Mouse (Mus musculus) kidney, embryonic 16.5 days (tissue): ENCODE measurements around the gene Lsamp. TPM values are rescaled to one million over a fixed set of nuclear protein-coding genes. Genes with fewer than 3 reads are reported as not detected.
A peak's percentile ranks its signal among the peaks of the same experiment; 100 is the strongest.

Experiments
- ATAC-seq: fragments of 200-750 bp; cut with Nextera tagmentation; 2 replicates; pipeline ENCODE4 v1.8.0; 2017; ENCODE audit warnings: moderate TSS enrichment; ENCODE audit not compliant: low FRiP score, low TSS enrichment
- H3K27ac ChIP-seq: fragments of 300-500 bp; sonication (generic); 2 replicates; pipeline ENCODE4 v1.5.1; 2014; ENCODE audit warnings: low read length
- H3K27me3 ChIP-seq: fragments of 300-500 bp; sonication (generic); 2 replicates; pipeline ENCODE4 v1.6.1; 2014; ENCODE audit warnings: low read length, control low read depth, mixed read lengths; ENCODE audit not compliant: insufficient read depth
- H3K36me3 ChIP-seq: fragments of 300-500 bp; sonication (generic); 2 replicates; pipeline ENCODE4 v1.6.1; 2014; ENCODE audit warnings: low read length, control low read depth, mixed read lengths; ENCODE audit not compliant: insufficient read depth
- H3K4me1 ChIP-seq: fragments of 300-500 bp; sonication (generic); 2 replicates; pipeline ENCODE4 v1.6.1; 2014; ENCODE audit warnings: low read length, control low read depth, mixed read lengths; ENCODE audit not compliant: insufficient read depth
- H3K4me2 ChIP-seq: fragments of 300-500 bp; sonication (generic); replicated peaks from 2 replicates; pipeline ENCODE4 v1.6.1; 2014; ENCODE audit warnings: low read depth, low read length
- H3K4me3 ChIP-seq: fragments of 300-500 bp; sonication (generic); 2 replicates; pipeline ENCODE4 v1.5.1; 2014; ENCODE audit warnings: mild to moderate bottlenecking, low read length
- H3K9ac ChIP-seq: fragments of 300-500 bp; sonication (generic); replicated peaks from 2 replicates; pipeline ENCODE4 v1.6.1; 2014; ENCODE audit warnings: low read length
- H3K9me3 ChIP-seq: fragments of 300-500 bp; sonication (generic); 2 replicates; pipeline ENCODE4 v1.6.1; 2016; ENCODE audit warnings: low read length, control low read depth
- WGBS: fragments of 180-500 bp; shearing (Covaris S2); extraction: QIAGEN DNeasy Blood & Tissue Kit; methylation state at CpG from one replicate; pipeline ENCODE4 v1.1.7; 2014; 5-methylcytosine and 5-hydroxymethylcytosine counted together
- polyA plus RNA-seq: library from polyadenylated mRNA; unstranded; fragments of >200 nt; fragmentation: Nextera tagmentation; extraction: Ambion mirVana; gene quantifications from 2 replicates; pipeline ENCODE4 v1.2.1, GENCODE M21; 2015

The Lsamp gene
- polyA plus RNA-seq, 1 experiment from 2014 or later, result 3.4 TPM

DNA sequence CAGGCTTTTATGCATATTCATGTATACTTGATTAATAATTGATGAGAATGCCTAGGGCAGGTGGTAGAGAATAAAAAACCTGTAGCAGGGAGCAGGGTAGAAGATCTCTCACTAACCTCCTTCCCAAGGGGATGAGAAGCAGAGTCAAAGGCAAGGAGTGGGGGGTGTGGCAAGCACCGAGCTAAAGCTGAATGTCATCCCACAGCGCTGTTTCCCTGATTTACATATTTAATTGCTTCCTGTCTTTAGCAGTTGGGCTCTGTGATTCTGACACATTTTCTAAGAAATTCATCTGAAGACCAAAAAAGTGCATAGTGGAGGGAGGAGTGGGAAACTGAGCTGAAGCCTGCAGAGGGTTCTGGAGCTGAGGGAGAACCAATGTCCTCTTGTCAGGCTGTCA is 708.1 kb downstream of the Lsamp start:
- Histone ChIP-seq H3K9ac (no peak overlapping the region), H3K4me3 (no peak overlapping the region), H3K4me1 (0 out of 2 replicates have a peak, but pooled peaks cover 2% of the 10 kb centered on the region), H3K4me2 (no peak overlapping the region), H3K36me3 (no peaks in the 10 kb centered on the region), H3K27me3 (no peaks in the 10 kb centered on the region), H3K27ac (no peak overlapping the region), H3K9me3 (no peaks in the 10 kb centered on the region)
- WGBS, result 15% methylated on average over 2 of the region's 2 CpGs
- ATAC-seq, result no peak

GRCm38 (mm10) chr16:40697253-40697652 is 713.1 kb downstream of the Lsamp start:
- Histone ChIP-seq H3K27me3 (no peaks in the 10 kb centered on the region), H3K27ac (no peak overlapping the region), H3K9me3 (no peaks in the 10 kb centered on the region), H3K9ac (no peak overlapping the region), H3K4me1 (0 out of 2 replicates have a peak, but pooled peaks cover 2% of the 10 kb centered on the region), H3K4me3 (no peak overlapping the region), H3K4me2 (no peak overlapping the region), H3K36me3 (no peaks in the 10 kb centered on the region)
- peak; percentile 23; the same call in 1 of the 2 replicates for ATAC-seq
- 37% methylated on average over 3 of the region's 3 CpGs for WGBS

- Histone ChIP-seq H3K4me1 (no peaks in the 10 kb centered on the region), H3K36me3 (no peaks in the 10 kb centered on the region)
These were observed 724.4 kb downstream of the Lsamp start for GRCm38 (mm10) chr16:40708558-40708957.

DNA sequence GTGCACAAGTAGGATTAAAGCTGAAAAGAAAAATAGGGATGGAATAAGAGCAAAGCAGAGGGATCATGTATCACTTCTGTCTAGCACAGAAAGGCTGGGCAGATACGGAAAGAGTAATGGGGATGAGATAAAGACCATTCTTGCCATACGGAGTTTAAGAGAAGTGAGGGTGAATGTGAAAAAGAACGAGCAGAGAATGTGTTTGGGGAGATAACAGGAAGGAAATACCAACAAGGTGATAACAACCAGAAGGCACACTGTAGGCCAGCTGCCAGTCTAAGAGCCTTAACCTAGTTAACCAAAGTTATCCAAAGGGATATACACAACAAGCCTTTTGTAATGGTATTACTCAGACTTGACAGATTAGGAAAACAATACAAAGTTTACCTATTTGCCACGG is 725.4 kb downstream of the Lsamp start:
- Histone ChIP-seq H3K4me1 (no peaks in the 10 kb centered on the region), H3K4me3 (no peak overlapping the region), H3K4me2 (no peak overlapping the region), H3K27ac (no peak overlapping the region), H3K9me3 (no peaks in the 10 kb centered on the region), H3K9ac (no peak overlapping the region), H3K27me3 (no peaks in the 10 kb centered on the region), H3K36me3 (no peaks in the 10 kb centered on the region)
- WGBS, result 41% methylated on average over 4 of the region's 4 CpGs
- no peak for ATAC-seq

More at GRCm38 (mm10) chr16:40708558-40708957, 724.4 kb downstream of the Lsamp start:
- Histone ChIP-seq H3K9me3 (no peaks in the 10 kb centered on the region), H3K4me2 (no peak overlapping the region), H3K27ac (no peak overlapping the region), H3K4me3 (no peak overlapping the region), H3K9ac (no peak overlapping the region), H3K27me3 (no peaks in the 10 kb centered on the region)
- no peak for ATAC-seq
- 66% methylated on average over 2 of the region's 2 CpGs for WGBS

- Histone ChIP-seq H3K9ac (no peak overlapping the region), H3K9me3 (no peaks in the 10 kb centered on the region), H3K4me3 (no peak overlapping the region), H3K4me2 (no peak overlapping the region), H3K27me3 (no peaks in the 10 kb centered on the region), H3K27ac (no peak overlapping the region), H3K36me3 (no peaks in the 10 kb centered on the region), H3K4me1 (no peaks in the 10 kb centered on the region)
- WGBS, result 78% methylated on average over 3 of the region's 3 CpGs
- no peak for ATAC-seq
These were observed 725.9 kb downstream of the Lsamp start for GRCm38 (mm10) chr16:40710068-40710467.

DNA sequence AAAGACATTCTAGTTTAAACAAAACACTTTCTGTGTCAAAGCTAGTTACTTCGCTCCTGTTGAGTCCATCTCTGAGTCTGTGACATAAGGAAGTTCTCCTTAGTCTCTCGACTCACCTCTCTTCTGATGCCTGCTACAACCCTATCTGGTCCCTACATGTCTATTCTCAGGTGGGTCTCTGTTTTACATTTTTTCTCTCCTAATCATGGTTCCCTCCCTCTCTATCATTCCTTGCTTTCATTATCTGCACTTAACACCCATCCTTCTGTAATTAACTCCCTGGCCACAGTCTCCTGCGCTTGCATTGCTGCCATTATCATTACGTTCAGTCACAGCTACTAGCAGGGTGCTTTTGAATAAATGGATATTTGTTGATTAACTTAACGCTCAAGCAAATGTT is 726.3 kb downstream of the Lsamp start:
- H3K4me2 ChIP-seq, result no peak overlapping the region

DNA sequence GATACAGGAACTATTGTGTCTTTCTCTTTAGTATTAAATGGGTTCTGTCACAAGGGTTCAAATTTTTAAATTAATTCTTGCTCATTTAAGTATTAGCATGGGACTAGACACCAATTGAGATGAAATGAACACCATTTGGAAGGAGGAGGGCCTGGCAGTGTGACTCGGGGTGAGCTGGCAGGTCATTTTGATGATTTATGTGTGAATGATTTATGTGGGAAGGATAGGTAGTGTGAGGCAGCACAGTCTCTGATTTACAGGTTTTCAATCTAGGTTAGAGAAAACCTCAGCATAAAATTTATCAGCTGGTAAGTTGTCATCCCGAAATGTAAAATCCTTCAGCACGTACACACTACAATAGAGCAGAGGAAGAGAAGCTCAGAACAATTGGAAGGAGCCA is 729.6 kb downstream of the Lsamp start:
- Histone ChIP-seq H3K9me3 (no peaks in the 10 kb centered on the region), H3K36me3 (no peaks in the 10 kb centered on the region), H3K4me1 (no peaks in the 10 kb centered on the region), H3K9ac (no peak overlapping the region), H3K27me3 (no peaks in the 10 kb centered on the region), H3K4me3 (no peak overlapping the region), H3K4me2 (no peak overlapping the region), H3K27ac (no peak overlapping the region)
- 19% methylated on average over 3 of the region's 3 CpGs for WGBS
- ATAC-seq, result no peak

More for the DNA sequence above, 726.3 kb downstream of the Lsamp start:
- no peak for ATAC-seq
- WGBS, result 91% methylated on average over 5 of the region's 5 CpGs
- Histone ChIP-seq H3K36me3 (no peaks in the 10 kb centered on the region), H3K27me3 (no peaks in the 10 kb centered on the region), H3K9ac (no peak overlapping the region), H3K4me3 (no peak overlapping the region), H3K4me1 (no peaks in the 10 kb centered on the region), H3K9me3 (no peaks in the 10 kb centered on the region), H3K27ac (no peak overlapping the region)

DNA sequence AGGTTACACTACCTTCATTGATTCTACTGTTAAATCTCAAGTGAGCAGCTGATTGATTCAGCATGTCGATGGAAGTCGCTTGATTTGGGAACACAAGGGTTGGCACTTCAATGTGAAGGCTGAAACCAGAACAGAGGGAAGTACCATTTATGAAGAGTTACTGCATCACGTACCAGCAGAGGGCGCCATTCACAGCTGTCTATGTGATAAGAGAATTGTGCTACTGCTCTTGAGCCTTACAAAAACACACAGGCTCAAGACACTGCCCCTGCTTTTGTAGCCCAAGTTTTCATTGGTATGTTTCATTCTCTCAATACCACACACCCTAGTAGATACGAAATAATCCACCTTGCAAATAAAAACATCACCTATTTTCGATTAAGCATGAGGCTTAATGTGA is 754.9 kb downstream of the Lsamp start:
- Histone ChIP-seq H3K27ac (no peak overlapping the region), H3K4me3 (no peak overlapping the region), H3K36me3 (no peaks in the 10 kb centered on the region), H3K4me2 (no peak overlapping the region), H3K4me1 (no peaks in the 10 kb centered on the region), H3K9ac (no peak overlapping the region), H3K27me3 (no peaks in the 10 kb centered on the region), H3K9me3 (no peaks in the 10 kb centered on the region)
- ATAC-seq, result no peak
- WGBS, result 37% methylated on average over 6 of the region's 6 CpGs

- 83% methylated on average over 6 of the region's 6 CpGs for WGBS
- ATAC-seq, result no peak
- no peak overlapping the region for H3K4me3 ChIP-seq
- H3K9me3 ChIP-seq, result no peaks in the 10 kb centered on the region
- H3K4me1 ChIP-seq, result no peaks in the 10 kb centered on the region
- H3K36me3 ChIP-seq, result no peaks in the 10 kb centered on the region
- no peak overlapping the region for H3K27ac ChIP-seq
- no peak overlapping the region for H3K9ac ChIP-seq
- H3K4me2 ChIP-seq, result no peak overlapping the region
- no peaks in the 10 kb centered on the region for H3K27me3 ChIP-seq
These were observed 755.6 kb downstream of the Lsamp start for GRCm38 (mm10) chr16:40739771-40740170.

DNA sequence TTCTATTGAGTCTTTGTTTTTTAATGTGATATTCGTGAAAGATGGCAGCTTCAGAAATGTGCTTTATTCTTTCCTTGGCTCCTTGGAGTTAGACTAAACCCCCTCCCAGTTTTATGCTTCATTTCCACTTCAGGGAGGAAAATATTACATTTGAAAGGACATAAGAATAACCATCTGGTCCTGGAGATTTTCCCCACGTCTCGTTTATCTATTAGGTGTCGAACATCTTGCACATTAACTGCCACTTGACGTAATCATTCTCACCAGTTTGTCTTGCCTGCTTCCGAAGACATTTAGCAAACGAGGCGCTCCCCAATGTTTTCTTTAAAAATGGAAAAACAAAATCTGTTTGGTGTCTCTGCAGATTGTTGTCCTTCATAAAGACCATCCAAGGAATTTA is 756.1 kb downstream of the Lsamp start:
- Histone ChIP-seq H3K36me3 (no peaks in the 10 kb centered on the region), H3K27ac (no peak overlapping the region), H3K4me2 (no peak overlapping the region), H3K4me3 (no peak overlapping the region), H3K9me3 (no peaks in the 10 kb centered on the region), H3K9ac (no peak overlapping the region), H3K27me3 (no peaks in the 10 kb centered on the region), H3K4me1 (no peaks in the 10 kb centered on the region)
- no peak for ATAC-seq
- WGBS, result 81% methylated on average over 8 of the region's 8 CpGs
